Mouse (Mus musculus) frontal cortex, adult 2 months (tissue): ENCODE measurements around the gene Ift57. TPM values are rescaled to one million over a fixed set of nuclear protein-coding genes. Genes with fewer than 3 reads are reported as not detected.

Experiments
- polyA plus RNA-seq: library from polyadenylated mRNA; depleted of rRNA; stranded (reverse); fragments of >200 nt; gene quantifications from 2 replicates; pipeline ENCODE4 v1.2.3, GENCODE M21; 2012; rRNA removed

Gene Ift57
- polyA plus RNA-seq, 1 experiment: 68.1 TPM

Other genes with a start within 250 kb of the Ift57 start
- 123 and 127 TPM in 2 replicates for gene Cd47, start 101.3 kb downstream of the Ift57 start, polyA plus RNA-seq